Mouse (Mus musculus) brain, embryonic 14.5 days (tissue): ENCODE data around the gene Car12.

Experiments
- CTCF ChIP-seq: fragments of 200-500 bp; IDR thresholded peaks from 2 replicates; pipeline ENCODE4 v1.5.1; 2012; ENCODE audit warnings: inconsistent platforms, mild to moderate bottlenecking, moderate library complexity, borderline replicate concordance; ENCODE audit not compliant: insufficient read depth, insufficient read length; ENCODE audit errors: extremely low read depth
- POLR2A ChIP-seq: fragments of 200-500 bp; IDR thresholded peaks from 2 replicates; pipeline ENCODE4 v1.6.1; 2012; ENCODE audit warnings: mild to moderate bottlenecking, inconsistent platforms, borderline replicate concordance; ENCODE audit not compliant: poor library complexity, insufficient read depth, insufficient read length, severe bottlenecking; ENCODE audit errors: extremely low read depth

- TF ChIP-seq POLR2A: no peak
- TF ChIP-seq CTCF: no peak
Measured at GRCm38 (mm10) chr9:66714022-66714515, 583 bp downstream of the Car12 start.
